Mouse (Mus musculus): ENCODE measurements around the gene Gtf2ird1. TPM values are rescaled to one million over a fixed set of nuclear protein-coding genes. Genes with fewer than 3 reads are reported as not detected.
"Not testable (repeated sequence)": the region's sequence is repeated elsewhere in the genome, so short reads cannot be mapped to it uniquely, and the experiment has no call there.

Gene Gtf2ird1
- total RNA-seq, 2 experiments from 2014 or later, result 10.9 to 19.9 TPM

DNA sequence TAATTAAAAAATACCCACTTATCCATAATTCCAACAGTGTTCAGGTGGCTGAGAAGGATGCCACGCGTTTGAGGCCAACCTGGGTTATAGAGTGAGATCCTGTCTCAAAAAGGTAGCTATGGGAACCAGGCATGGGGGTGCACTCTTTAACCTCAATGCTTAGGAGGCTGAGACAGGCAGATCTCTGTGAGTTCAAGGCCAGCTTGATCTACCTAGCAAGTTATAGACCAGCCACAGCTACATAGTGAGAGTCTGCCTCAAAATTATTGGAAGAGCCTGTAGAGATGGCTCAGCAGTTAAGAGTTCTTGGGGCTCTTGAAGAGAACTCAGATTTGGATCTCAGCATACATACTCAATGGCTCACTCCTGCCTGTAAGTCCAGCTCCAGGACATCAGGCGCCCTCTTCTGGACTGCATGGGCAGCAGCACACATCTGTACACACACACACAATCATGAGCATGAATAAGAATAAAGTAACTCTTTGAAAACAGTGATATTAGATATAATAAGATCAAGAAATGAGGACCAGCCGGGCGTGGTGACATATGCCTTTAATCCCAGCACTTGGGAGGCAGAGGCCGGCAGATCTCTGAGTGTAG, 18.6 kb upstream of the Gtf2ird1 start:
- no peak for DNase-seq (ENCODE audit: low spot score)

DNA sequence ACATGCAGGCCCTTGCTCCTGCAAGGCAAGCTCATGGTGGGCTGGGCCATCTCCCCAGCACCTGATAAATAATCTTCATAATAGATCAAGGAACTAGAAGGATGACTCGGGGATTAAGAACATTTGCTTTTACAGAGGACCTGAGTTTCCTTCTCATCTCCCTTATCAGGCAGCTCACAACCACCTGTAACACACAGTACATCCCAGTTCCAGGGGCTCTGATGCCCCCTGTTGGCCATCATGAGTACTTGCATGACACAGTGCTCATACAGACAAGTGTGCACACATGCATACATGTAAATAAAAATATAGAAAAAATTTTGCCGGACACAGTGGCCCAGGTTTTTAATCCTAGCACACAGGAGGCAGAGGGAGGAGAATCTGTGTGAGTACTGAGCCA, 17.4 kb upstream of the Gtf2ird1 start:
- DNase-seq (ENCODE audit: low spot score), result no peak

DNA sequence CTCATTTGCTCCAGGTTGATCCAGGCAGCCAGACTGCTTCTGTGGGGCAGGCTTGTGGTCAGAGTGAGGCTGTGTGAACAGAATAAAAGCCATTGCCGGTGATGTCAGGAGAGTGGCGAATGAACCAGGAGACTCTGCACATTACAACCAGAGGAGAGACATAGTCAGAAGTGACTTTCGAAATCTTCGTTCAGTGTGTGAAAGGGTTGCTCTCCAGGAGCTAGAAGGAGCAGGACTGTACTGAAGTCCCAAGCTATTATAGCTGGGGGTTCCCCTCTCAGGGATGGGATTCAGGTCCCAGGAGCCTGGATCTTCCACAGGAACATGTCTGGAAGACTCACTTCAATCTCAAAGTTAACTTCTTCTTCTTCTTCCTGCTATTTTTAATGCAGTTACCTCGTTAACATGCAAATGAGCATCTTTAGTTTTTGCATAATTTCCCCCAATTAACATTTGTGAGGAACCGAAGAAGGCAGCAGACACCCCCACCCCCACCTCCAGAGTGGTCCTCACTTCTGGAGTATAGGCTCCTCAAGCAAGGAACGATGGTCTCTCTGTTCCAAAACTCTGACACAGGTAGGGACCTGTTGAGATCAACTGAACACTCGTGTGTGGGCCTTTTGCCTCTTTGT, 14.1 kb upstream of the Gtf2ird1 start:
- no peak for DNase-seq (ENCODE audit: low spot score)

DNA sequence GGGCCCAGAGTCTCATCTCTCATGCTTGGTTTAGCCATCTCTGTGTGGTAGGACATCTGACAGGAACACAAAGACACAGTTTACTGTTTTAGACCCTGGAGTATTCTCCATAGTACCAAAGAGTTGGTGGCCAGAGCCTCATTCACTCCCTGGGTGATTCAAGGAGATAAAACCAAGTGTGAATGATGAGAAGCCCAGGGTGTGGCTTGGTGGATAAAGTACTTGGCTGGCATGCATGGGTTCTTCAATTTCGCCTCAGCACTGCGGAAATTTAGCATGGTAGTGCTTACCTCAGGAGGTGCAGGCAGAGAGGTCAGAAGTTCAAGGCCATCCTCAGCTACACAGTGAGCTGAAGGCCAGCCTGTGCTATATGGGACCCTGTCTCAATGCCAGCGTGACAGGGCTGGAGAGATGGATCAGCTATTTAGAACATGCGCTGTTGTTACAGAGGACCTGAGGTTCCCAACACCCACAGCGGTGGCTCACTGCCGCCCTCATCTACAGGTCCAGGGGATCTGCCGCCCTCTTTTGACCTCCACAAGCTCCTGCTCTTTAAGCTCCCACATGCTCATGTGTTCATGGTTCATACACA, 13.1 kb upstream of the Gtf2ird1 start:
- DNase-seq (ENCODE audit: low spot score), result no peak

DNA sequence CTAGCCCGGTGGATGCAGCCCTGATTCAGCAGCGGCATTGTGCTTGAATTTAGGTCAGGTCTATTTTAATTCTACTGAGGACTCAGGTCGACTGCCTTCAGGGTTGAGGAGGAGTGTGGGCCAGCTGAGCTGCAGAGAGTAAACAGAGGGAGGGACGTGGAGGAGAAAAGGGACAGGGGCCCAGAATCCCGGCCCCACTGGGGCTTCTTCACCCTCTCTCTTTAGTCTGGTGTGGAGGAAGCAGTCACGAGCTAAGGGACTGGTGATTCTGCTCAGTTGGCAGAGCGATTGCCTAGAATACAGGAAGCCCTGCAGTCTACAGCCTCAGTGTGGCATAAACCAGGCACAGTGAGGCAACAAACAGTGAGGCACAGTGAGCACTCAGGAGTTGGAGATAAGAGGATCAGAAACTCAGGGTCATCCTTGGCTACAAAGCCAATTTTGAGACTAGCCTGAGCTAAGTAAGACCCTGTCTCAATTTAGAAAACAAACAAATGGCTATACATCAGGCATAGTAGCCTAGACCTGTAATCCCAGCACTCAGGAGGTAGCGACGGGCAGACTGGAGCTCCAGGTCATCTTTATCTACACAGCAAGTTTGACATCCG, 11.7 kb upstream of the Gtf2ird1 start:
- no peak for DNase-seq (ENCODE audit: low spot score)

DNA sequence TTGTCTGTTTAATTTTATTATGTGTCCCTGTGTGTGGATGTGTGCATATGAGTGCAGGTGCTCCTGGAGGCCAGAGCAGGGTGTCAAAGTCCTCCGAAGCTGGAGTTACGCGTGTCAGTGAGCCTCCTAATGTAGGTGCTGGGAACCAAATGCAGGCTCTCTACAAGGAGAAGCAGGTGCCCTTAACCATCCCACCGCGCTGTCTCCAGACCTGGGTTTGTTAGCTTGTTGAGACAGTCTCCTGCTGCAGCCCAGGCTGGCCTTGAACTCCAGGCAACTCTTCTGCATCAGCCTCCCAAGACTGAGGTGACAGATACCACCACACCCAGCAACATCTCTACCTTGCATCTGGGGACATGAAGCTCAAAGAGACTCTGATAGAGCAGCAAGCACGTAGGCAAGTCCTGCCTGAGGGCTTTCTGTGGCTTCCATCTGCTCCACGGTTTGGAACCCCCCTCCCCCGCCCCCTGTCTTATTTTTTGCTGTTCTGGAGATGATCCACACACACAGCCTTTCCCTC, 10.6 kb upstream of the Gtf2ird1 start:
- no peak for DNase-seq (ENCODE audit: low spot score)

DNA sequence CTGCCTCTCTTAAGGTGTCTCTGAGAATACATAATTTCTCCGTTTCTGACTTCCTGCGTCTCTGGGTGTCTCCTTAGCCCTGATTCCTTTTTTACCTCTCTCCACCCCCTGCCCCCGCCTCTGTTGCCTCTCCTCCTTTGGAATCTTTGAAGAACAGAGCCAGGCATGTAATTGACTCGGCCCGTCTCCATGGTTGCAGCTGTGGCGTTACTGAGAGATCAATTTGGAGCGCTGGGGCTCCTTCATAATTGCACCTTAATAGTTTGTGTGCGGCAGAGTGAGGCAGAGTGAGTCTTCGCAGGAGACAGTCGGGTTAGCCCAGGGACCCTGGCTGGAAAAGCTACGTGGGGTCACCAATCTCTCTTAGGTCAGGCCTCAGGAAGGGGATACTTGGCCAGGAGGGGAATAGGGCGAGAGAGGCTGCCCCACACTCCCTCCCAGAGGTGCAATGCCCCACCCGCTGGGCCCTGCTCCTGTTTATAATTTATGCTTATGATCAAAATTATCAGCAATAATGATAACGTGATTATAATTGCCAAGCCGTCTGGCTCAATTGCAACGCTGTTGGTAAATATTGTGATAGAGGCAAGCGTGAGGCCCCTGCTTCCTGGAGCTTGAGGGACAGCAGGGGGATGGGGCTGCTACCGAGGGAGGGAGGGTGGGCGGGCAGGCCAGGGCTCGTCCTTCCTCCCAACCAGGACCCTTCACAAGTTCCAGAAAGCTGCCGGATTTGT, 9.9 kb upstream of the Gtf2ird1 start:
- no peak for DNase-seq (ENCODE audit: low spot score)

DNA sequence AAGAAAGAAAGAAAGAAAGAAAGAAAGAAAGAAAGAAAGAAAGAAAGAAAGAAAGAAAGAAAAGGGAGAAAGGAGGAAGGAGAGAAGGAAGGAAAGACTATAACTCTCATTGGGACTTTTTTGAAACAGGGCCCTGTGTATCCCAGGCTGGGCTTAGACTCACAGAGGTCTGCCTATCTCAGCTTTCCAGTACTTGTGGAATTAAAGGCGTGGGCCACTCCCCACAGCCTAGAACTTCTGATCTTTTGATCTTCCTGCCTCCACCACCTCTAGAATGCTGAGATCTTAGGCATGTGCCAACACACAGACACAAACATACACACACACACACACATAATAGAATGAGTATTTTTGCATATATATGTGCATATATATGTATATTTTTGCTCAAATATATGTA, 8.7 kb upstream of the Gtf2ird1 start:
- DNase-seq (ENCODE audit: low spot score), result no peak

DNA sequence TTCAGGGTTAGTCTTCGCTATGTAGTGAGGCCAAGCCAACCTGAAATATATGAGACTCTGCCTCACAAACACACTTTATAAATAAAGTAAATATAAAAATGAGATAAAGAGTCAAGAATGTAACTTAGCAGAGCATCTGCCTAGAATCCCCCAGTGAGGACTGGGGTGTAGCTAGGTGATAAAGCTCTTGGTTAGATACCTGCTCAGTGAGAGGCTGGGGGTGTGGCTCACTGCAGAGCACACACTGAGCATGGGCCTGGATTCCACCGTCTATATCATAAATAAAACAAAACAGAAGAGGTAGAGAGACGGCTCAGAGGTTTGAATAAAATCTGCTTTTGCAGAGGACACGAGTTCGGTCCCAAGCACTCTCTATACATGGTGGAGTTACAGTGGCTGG, 7.7 kb upstream of the Gtf2ird1 start:
- DNase-seq (ENCODE audit: low spot score), result no peak

DNA sequence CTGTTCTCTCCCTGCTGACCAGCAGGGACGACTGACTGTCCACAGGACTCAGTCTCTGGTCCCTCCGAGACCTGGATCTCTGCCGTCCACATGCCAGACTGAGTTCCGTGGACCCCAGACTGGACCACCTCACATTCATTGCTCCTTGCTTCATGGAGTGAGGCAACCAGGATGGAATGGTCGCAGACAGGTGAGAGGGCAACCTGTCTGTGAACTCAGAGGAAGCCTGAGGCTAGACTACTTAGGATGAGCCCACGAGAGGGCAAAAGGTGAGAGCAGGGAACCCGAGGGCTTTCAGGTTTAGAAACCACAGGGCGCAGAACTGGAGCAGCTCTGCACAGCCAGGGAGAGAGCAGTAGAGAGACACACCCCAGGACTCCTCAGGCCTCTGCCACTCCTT, 6.2 kb upstream of the Gtf2ird1 start:
- DNase-seq (ENCODE audit: low spot score), result no peak

DNA sequence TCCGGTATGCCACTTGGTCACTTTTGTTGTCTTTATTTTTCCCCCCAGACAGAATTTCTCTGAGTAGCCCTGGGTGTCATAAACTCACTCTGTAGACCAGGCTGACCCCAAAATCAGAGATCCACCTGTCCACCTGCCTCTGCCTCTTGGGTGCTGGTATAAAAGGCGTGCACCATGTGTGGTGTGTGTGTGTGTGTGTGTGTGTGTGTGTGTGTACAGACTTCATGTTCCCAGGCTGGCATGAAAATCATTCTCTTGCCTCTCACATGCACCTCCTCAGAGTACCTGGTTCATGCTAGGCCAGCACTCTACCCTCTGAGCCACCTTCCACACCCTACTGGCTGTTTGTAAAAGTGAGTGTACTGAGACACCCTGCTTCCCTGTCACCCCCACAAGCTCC, 5.8 kb upstream of the Gtf2ird1 start:
- DNase-seq (ENCODE audit: low spot score), result no peak

DNA sequence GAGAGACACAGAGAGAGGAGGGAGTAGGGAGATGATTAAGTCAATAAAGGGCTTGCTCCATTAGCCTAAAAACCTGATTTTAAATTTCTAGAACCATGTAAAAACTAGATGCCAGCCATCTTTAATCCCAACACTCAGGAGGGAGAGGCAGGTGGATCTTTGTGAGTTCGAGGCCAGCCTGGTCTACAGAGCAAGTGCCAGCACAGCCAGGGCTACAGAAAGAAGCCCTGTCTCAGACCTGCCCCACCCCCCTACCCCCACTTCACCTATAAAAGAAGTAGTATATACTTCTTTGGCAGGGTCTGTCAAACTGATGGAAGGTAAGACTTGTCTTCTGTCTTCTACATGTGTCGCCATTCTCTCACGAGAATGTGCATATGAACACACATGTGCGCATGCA, 4.0 kb upstream of the Gtf2ird1 start:
- DNase-seq (ENCODE audit: low spot score), result no peak

DNA sequence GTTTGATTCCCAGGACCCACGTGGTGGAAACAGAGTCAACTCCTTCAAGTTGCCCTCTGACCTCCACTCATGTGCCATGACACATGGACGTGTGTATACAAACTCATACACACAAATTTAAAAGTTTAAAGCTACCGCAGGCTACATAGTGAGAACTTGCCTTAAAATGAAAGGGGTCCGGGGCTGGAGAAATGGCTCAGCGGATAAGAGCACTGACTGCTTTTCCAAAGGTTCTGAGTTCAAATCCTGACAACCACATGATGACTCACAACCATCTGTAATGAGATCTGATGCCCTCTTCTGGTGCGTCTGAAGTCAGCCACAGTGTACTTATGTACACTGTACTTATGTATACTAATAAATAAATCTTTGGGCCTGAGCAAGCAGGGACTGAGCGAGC, 2.6 kb upstream of the Gtf2ird1 start:
- DNase-seq (ENCODE audit: low spot score), result no peak

DNA sequence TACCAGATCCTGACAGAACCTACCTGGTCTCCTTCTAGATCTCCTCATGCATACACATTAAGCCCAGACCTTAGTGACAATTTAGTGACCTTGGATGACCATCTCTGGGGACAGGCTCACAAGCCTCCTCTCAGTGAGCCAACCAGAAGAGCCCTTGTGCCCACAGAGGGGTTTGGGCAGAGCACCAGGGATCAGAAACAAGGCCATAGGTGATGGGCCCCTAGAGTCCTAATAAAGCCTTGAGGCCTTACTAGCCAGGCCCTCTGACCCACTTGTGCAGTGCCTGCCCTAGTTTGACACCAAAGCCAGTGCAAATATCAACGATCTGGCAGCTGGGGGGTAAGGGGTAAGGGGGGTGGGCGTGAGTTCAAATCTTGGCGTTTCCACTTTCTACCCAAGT, 1.9 kb upstream of the Gtf2ird1 start:
- DNase-seq (ENCODE audit: low spot score), result no peak

DNA sequence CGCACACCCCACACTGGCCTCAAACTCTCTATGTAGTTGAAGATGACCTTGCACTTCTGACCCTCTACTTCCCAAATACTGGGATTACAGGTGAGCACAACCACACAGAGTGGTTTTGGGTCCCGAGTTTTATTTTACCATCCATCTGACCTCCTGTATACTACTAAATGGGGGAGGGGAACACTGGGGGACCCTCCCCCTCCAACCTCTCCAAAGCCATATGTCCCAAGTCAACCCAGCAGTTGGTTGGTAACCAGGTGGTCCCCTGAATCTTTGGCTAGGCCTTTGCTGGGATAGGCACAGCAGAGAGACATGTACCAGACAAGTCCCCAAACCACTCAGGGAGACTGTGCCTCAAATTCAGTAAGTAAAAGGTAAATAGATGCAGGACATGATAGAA, 855 bp upstream of the Gtf2ird1 start:
- DNase-seq (ENCODE audit: low spot score), result no peak

DNA sequence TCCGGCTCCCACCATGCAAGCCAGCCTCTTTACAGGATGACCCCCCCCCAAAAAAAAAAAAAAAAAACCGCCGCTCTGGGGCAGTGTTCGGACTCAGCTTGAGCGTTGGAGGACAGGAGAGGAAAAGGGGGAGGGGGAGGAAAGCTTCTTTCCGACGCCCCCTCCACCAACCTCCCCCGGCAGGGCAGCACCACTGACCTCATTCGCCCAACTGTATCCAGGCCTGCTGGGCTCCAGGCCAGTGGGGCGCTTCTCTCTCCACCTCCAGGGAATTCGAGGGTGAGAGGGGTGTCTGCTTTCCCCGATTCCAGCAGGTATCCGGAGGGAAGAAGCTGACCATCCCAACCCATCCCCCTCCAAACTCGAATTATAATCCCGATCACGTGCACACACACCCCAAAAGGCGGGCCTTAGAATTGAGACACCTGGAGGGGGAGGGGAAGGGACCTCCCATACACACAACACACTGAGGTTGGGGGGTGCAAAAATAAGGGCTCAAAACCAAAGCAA, 547 bp downstream of the Gtf2ird1 start:
- peak; percentile 20 for DNase-seq (ENCODE audit: low spot score)

DNA sequence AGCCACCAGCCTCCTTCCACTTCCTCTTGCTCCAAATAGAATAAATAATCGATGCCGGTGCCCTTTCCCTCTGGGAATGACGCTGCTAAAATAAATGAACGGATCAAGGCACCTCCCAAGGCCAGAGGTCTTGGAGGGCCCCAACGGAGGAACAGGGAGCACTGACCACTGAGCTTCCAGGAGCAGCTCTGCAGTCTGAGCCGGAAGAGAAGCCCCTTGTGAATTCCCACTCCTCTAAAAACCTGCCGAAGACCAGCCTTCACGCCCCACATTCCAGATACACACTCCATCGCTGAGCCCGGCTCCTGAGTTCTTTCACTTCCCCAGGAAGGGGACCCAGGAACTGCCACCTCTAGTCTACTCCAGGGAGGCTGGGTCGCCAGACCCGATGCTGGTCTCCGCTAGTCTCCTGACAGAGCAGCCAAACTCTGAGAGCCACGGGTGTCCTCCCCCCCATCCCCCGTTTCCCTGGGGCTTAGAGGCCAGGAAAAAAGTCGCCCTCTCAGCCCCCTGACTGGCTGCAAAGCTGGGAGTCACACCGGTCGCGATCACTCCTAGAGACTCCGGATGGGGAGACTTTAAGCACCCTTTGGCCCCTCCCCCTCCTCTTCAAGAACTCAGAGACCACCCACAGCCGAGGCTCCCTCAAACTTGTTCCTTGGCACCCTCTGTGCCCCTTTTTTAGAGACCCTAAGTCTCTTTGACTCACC, 1.2 kb downstream of the Gtf2ird1 start:
- no peak for DNase-seq (ENCODE audit: low spot score)

DNA sequence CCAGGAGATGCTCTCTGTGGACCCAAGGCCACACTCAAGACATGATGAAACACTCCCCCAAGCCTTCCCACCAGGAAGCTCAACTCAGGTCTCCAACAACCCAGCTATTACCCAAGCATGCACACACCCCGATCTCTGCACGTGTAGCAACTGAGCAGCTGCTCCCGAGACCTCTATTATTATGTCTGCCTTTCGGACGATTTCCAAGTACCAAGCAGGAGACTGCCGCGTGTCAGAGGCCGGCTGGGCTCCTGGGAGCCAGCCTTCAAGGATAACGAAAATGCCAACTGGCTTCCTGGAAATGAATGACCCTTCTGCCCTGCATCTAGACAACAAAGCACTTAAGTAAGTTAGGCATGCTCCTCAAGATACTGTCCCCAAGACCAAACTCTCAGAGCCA, 2.1 kb downstream of the Gtf2ird1 start:
- DNase-seq (ENCODE audit: low spot score), result no peak

DNA sequence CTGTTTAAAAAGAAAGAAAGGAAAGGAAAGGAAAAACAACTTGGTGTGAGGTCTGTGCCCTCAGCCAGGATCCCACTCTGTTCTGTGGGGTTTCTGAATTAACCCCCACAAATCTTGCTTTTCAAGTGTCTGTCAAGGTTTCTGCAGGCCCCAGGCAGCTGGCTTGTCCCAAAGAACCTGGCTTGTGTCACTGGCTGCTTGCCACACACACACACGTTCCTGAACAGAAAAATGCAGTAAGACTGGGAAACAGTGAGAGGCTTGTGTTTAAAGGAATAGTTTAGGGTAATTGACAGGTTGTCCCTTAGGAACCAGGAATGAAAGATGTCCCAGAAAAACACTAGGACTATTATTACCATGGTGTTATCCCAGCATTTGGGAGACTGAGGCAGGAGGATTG, 2.9 kb downstream of the Gtf2ird1 start:
- DNase-seq (ENCODE audit: low spot score), result no peak

DNA sequence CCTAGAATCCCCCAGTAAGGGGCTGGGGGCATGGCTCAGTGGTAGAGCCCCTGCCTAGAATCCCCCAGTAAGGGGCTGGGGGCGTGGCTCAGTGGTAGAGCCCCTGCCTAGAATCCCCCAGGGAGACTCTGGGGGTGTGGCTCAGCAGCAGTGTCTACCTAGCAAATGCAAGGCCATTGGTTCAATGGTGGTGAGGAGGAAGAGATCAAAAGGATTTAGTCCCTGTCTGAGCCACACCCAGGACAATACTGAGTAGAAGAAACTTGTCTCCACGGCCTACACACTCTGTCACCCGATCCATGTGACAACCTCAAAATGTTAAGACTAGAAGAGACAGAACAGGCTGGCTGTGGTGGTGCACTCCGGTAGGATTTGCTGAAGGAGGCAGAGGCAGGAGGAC, 9.8 kb downstream of the Gtf2ird1 start:
- not testable (repeated sequence) for DNase-seq (ENCODE audit: low spot score)

DNA sequence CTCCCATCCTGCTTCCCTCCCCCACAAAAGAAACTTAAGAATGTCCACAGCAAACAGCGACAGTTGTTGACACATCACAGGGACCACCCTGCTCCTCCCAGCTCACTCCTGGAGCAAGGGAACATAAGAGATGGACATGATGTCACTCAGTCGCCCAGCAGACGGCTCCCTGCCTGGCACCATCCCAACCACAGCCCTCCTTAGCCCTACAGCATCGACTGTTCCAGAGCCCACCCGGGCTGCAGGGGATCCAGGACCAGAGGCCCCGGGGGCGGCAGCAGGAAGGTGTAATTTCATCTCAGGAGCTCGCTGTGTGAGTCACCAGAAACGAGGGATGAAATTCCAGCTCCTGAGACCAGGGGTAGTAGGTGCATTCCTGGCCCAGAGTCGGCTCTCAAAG, 10.6 kb downstream of the Gtf2ird1 start:
- no peak for DNase-seq (ENCODE audit: low spot score)

Measured in gastrocnemius, adult 18-20 months (tissue).